8 mouse cellular contexts compared by ENCODE assay signal in genomic region chr7:12922729-12923128, GRCm38 (mm10). TPM values are rescaled to one million over a fixed set of nuclear protein-coding genes. Genes with fewer than 3 reads are reported as not detected.
A peak's percentile ranks its signal among the peaks of the same experiment; 100 is the strongest.
DNase-seq lines count a peak whose midpoint lies in the region; ATAC-seq lines count a peak whose summit lies in the region.

No protein-coding gene starts in this region.

- DNase-seq in heart, embryonic 10.5 days (ENCODE audit: low spot score): no peak
- no peak for DNase-seq in heart, adult 11 months
- peak; percentile 10 for DNase-seq in 3T3-L1 (ENCODE audit: low read depth, low spot score)
- no peak for DNase-seq in forebrain, embryonic 11.5 days (ENCODE audit: low spot score)
- no peak for DNase-seq in liver, embryonic 13.5 days

- H3K9me3 ChIP-seq in heart, embryonic 10.5 days: no peaks in the 10 kb centered on the region
- no peaks in the 10 kb centered on the region for H3K9me3 ChIP-seq in forebrain, embryonic 11.5 days (ENCODE audit: control insufficient read depth, low read length)
- H3K9me3 ChIP-seq in liver, embryonic 13.5 days (replicated peaks): no peaks in the 10 kb centered on the region

- H3K9ac ChIP-seq in forebrain, embryonic 11.5 days (ENCODE audit: low read length): peak overlapping the region; percentile 91
- peak overlapping the region; percentile 84 for H3K9ac ChIP-seq in liver, embryonic 13.5 days

- no peak for ATAC-seq in forebrain, embryonic 11.5 days (replicated peaks; ENCODE audit: low FRiP score)
- no peak for ATAC-seq in liver, embryonic 13.5 days (ENCODE audit: low read depth)
- no peak for ATAC-seq in megakaryocyte progenitor cell, adult 5-6 weeks (replicated peaks; ENCODE audit: poor library complexity)
- ATAC-seq in megakaryocyte-erythroid progenitor cell, adult 5-6 weeks (replicated peaks; ENCODE audit: low FRiP score, low TSS enrichment, poor library complexity, severe bottlenecking): no peak
- no peak for ATAC-seq in inflammation-experienced regulatory T-cells, adult 6 months

- H3K27me3 ChIP-seq in heart, embryonic 10.5 days (ENCODE audit: insufficient read depth, poor library complexity, severe bottlenecking): no peaks in the 10 kb centered on the region
- peaks cover 5% of the 10 kb centered on the region; the same call in 1 of the 2 replicates for H3K27me3 ChIP-seq in forebrain, embryonic 11.5 days (ENCODE audit: control insufficient read depth, insufficient read depth, low read length)
- peaks cover 3% of the 10 kb centered on the region for H3K27me3 ChIP-seq in liver, embryonic 13.5 days

- 2% methylated on average over 8 of the region's 8 CpGs for WGBS in heart, embryonic 10.5 days
- 3% methylated on average over 8 of the region's 8 CpGs for WGBS in forebrain, embryonic 11.5 days
- WGBS in liver, embryonic 13.5 days (ENCODE audit: insufficient replicate concordance): under 1% methylated on average over 8 of the region's 8 CpGs

- H3K4me2 ChIP-seq in forebrain, embryonic 11.5 days (ENCODE audit: low read depth, low read length, severe bottlenecking): peak overlapping the region; percentile 89
- H3K4me2 ChIP-seq in liver, embryonic 13.5 days: peak overlapping the region; percentile 81

- H3K27ac ChIP-seq in heart, embryonic 10.5 days: peak overlapping the region; percentile 96
- H3K27ac ChIP-seq in forebrain, embryonic 11.5 days (ENCODE audit: low read depth, low read length): no peak overlapping the region
- peak overlapping the region; percentile 71 for H3K27ac ChIP-seq in liver, embryonic 13.5 days

- peaks cover 43% of the 10 kb centered on the region for H3K36me3 ChIP-seq in heart, embryonic 10.5 days
- peaks cover 24% of the 10 kb centered on the region; the same call in 1 of the 2 replicates for H3K36me3 ChIP-seq in forebrain, embryonic 11.5 days (ENCODE audit: control insufficient read depth, insufficient read depth, low read length)
- peaks cover 47% of the 10 kb centered on the region for H3K36me3 ChIP-seq in liver, embryonic 13.5 days

- peak overlapping the region; percentile 95 for H3K4me3 ChIP-seq in heart, embryonic 10.5 days
- peak overlapping the region; percentile 86 for H3K4me3 ChIP-seq in forebrain, embryonic 11.5 days (ENCODE audit: low read depth, low read length)
- peak overlapping the region; percentile 78 for H3K4me3 ChIP-seq in liver, embryonic 13.5 days (replicated peaks)

- peaks cover 20% of the 10 kb centered on the region for H3K4me1 ChIP-seq in heart, embryonic 10.5 days
- peaks cover 4% of the 10 kb centered on the region; the same call in 1 of the 2 replicates for H3K4me1 ChIP-seq in forebrain, embryonic 11.5 days (replicated peaks; ENCODE audit: control insufficient read depth, insufficient read depth, low read length)
- peaks cover 49% of the 10 kb centered on the region for H3K4me1 ChIP-seq in liver, embryonic 13.5 days (replicated peaks)

RNA-seq across cellular contexts. Expression of gene Rps5, which starts 0.6 kb away (rescaled TPM):
- polyA plus RNA-seq in heart, embryonic 10.5 days (2016; fragmentation: Nextera tagmentation; extraction: Ambion mirVana): 662 and 793 TPM in 2 replicates
- 800 and 844 TPM in 2 replicates for polyA plus RNA-seq in forebrain, embryonic 11.5 days (2014; fragmentation: Nextera tagmentation; extraction: Ambion mirVana)
- polyA plus RNA-seq in liver, embryonic 13.5 days (2015; fragmentation: Nextera tagmentation; extraction: Ambion mirVana): 724 and 893 TPM in 2 replicates
- total RNA-seq in megakaryocyte progenitor cell, adult 5-6 weeks (2015): 3,071 and 3,115 TPM in 2 replicates
- total RNA-seq in megakaryocyte progenitor cell, adult 5-6 weeks (2017): 1,264 and 1,790 TPM in 2 replicates
- 3,241 and 3,814 TPM in 2 replicates for total RNA-seq in megakaryocyte-erythroid progenitor cell, adult 5-6 weeks (2014; fragmentation: Nextera tagmentation)
- 1,950 and 2,335 TPM in 2 replicates for total RNA-seq in megakaryocyte-erythroid progenitor cell, adult 5-6 weeks (2017)
- polyA plus RNA-seq in inflammation-experienced regulatory T-cells, adult 6 months (2017; shearing (Covaris generic)): 1,000 to 10,000 TPM; 1,828 to 3,143 (median 2,832) TPM

RNA-seq across cellular contexts. Expression of gene Rnf225, which starts 4.5 kb away (rescaled TPM):
- 1.1 TPM in 2 replicates for polyA plus RNA-seq in heart, embryonic 10.5 days (2016; fragmentation: Nextera tagmentation; extraction: Ambion mirVana)
- polyA plus RNA-seq in forebrain, embryonic 11.5 days (2014; fragmentation: Nextera tagmentation; extraction: Ambion mirVana): 1.3 and 1.6 TPM in 2 replicates
- 0.16 and 0.24 TPM in 2 replicates for polyA plus RNA-seq in liver, embryonic 13.5 days (2015; fragmentation: Nextera tagmentation; extraction: Ambion mirVana)
- 0.76 and 1.0 TPM in 2 replicates for total RNA-seq in megakaryocyte progenitor cell, adult 5-6 weeks (2015)
- total RNA-seq in megakaryocyte progenitor cell, adult 5-6 weeks (2017): 0.57 and 0.62 TPM in 2 replicates
- 0.77 and 1.2 TPM in 2 replicates for total RNA-seq in megakaryocyte-erythroid progenitor cell, adult 5-6 weeks (2014; fragmentation: Nextera tagmentation)
- 1.6 TPM in 1 of 2 replicates, not detected in the other for total RNA-seq in megakaryocyte-erythroid progenitor cell, adult 5-6 weeks (2017)
- polyA plus RNA-seq in inflammation-experienced regulatory T-cells, adult 6 months (2017; shearing (Covaris generic)): under 1 TPM in 2 of 3 experiments, not detected in 1; 0.11 to 0.28 TPM

RNA-seq across cellular contexts. Expression of gene Zscan22, which starts 25.1 kb away (rescaled TPM):
- 12.9 and 14.8 TPM in 2 replicates for polyA plus RNA-seq in heart, embryonic 10.5 days (2016; fragmentation: Nextera tagmentation; extraction: Ambion mirVana)
- polyA plus RNA-seq in forebrain, embryonic 11.5 days (2014; fragmentation: Nextera tagmentation; extraction: Ambion mirVana): 20.2 and 23.4 TPM in 2 replicates
- 4.6 and 5.5 TPM in 2 replicates for polyA plus RNA-seq in liver, embryonic 13.5 days (2015; fragmentation: Nextera tagmentation; extraction: Ambion mirVana)
- 20.6 and 22.2 TPM in 2 replicates for total RNA-seq in megakaryocyte progenitor cell, adult 5-6 weeks (2015)
- total RNA-seq in megakaryocyte progenitor cell, adult 5-6 weeks (2017): 6.4 and 8.2 TPM in 2 replicates
- 13.3 and 18.7 TPM in 2 replicates for total RNA-seq in megakaryocyte-erythroid progenitor cell, adult 5-6 weeks (2014; fragmentation: Nextera tagmentation)
- total RNA-seq in megakaryocyte-erythroid progenitor cell, adult 5-6 weeks (2017): 5.7 and 7.1 TPM in 2 replicates
- 10 to 100 TPM; 10.5 to 11.0 (median 10.6) TPM for polyA plus RNA-seq in inflammation-experienced regulatory T-cells, adult 6 months (2017; shearing (Covaris generic))

RNA-seq across cellular contexts. Expression of gene Zfp128, which starts 41.8 kb away (rescaled TPM):
- polyA plus RNA-seq in heart, embryonic 10.5 days (2016; fragmentation: Nextera tagmentation; extraction: Ambion mirVana): 3.1 TPM in 2 replicates
- 5.3 and 6.2 TPM in 2 replicates for polyA plus RNA-seq in forebrain, embryonic 11.5 days (2014; fragmentation: Nextera tagmentation; extraction: Ambion mirVana)
- polyA plus RNA-seq in liver, embryonic 13.5 days (2015; fragmentation: Nextera tagmentation; extraction: Ambion mirVana): 0.66 TPM in 2 replicates
- 3.2 and 5.9 TPM in 2 replicates for total RNA-seq in megakaryocyte progenitor cell, adult 5-6 weeks (2015)
- total RNA-seq in megakaryocyte progenitor cell, adult 5-6 weeks (2017): 2.0 and 2.7 TPM in 2 replicates
- total RNA-seq in megakaryocyte-erythroid progenitor cell, adult 5-6 weeks (2014; fragmentation: Nextera tagmentation): 3.2 and 6.2 TPM in 2 replicates
- 3.3 and 4.0 TPM in 2 replicates for total RNA-seq in megakaryocyte-erythroid progenitor cell, adult 5-6 weeks (2017)
- 1 to 10 TPM; 1.1 to 1.6 (median 1.6) TPM for polyA plus RNA-seq in inflammation-experienced regulatory T-cells, adult 6 months (2017; shearing (Covaris generic))

RNA-seq across cellular contexts. Expression of gene Zfp324, which starts 42.9 kb away (rescaled TPM):
- 7.8 and 8.4 TPM in 2 replicates for polyA plus RNA-seq in heart, embryonic 10.5 days (2016; fragmentation: Nextera tagmentation; extraction: Ambion mirVana)
- 10.8 and 11.2 TPM in 2 replicates for polyA plus RNA-seq in forebrain, embryonic 11.5 days (2014; fragmentation: Nextera tagmentation; extraction: Ambion mirVana)
- 3.3 and 3.6 TPM in 2 replicates for polyA plus RNA-seq in liver, embryonic 13.5 days (2015; fragmentation: Nextera tagmentation; extraction: Ambion mirVana)
- total RNA-seq in megakaryocyte progenitor cell, adult 5-6 weeks (2015): 3.9 and 4.0 TPM in 2 replicates
- total RNA-seq in megakaryocyte progenitor cell, adult 5-6 weeks (2017): 6.5 and 8.5 TPM in 2 replicates
- 3.7 and 4.3 TPM in 2 replicates for total RNA-seq in megakaryocyte-erythroid progenitor cell, adult 5-6 weeks (2014; fragmentation: Nextera tagmentation)
- total RNA-seq in megakaryocyte-erythroid progenitor cell, adult 5-6 weeks (2017): 3.1 and 7.7 TPM in 2 replicates
- 1 to 10 TPM; 1.8 to 3.6 (median 2.6) TPM for polyA plus RNA-seq in inflammation-experienced regulatory T-cells, adult 6 months (2017; shearing (Covaris generic))
